Comparison of ENCODE assay signal across 7 mouse cellular contexts in genomic region chr16:65037660-65038425, GRCm38 (mm10).
A peak's percentile ranks its signal among the peaks of the same experiment; 100 is the strongest.
DNase-seq lines count a peak whose midpoint lies in the region; ATAC-seq and TF ChIP-seq lines count a peak whose summit lies in the region.
"Not testable (repeated sequence)": the region's sequence is repeated elsewhere in the genome, so short reads cannot be mapped to it uniquely, and the experiment has no call there.

No protein-coding gene starts in this region.

- not testable (repeated sequence) for TF ChIP-seq EP300 in ES-Bruce4 (IDR thresholded peaks at IDR 0.05; ENCODE audit: insufficient read depth, low read depth, low read length)

- not testable (repeated sequence) for H3K4me3 ChIP-seq in ES-Bruce4 (ENCODE audit: low read depth, low read length); neural tube, embryonic 13.5 days; neural tube, embryonic 14.5 days (ENCODE audit: low read depth, low read length); neural tube, embryonic 15.5 days (replicated peaks)

- not testable (repeated sequence) for H3K9ac ChIP-seq in ES-Bruce4 (ENCODE audit: low read depth, poor library complexity, severe bottlenecking); neural tube, embryonic 13.5 days; neural tube, embryonic 14.5 days (replicated peaks; ENCODE audit: low read depth, low read length); neural tube, embryonic 15.5 days (replicated peaks)

- DNase-seq in ES-CJ7 (ENCODE audit: low read depth, low spot score) = peak; percentile 31
- peak; percentile 70 for DNase-seq in R1 (ENCODE audit: low read depth, low spot score)
- peak; percentile 50 for DNase-seq in ZHBTc4 (ENCODE audit: low read depth, low spot score)

- 73% methylated on average over 5 of the region's 5 CpGs for WGBS in neural tube, embryonic 13.5 days
- 59% methylated on average over 5 of the region's 5 CpGs for WGBS in neural tube, embryonic 14.5 days
- WGBS in neural tube, embryonic 15.5 days = 54% methylated on average over 5 of the region's 5 CpGs

- not testable (repeated sequence) for TF ChIP-seq CTCF in ES-Bruce4 (IDR thresholded peaks at IDR 0.05; ENCODE audit: low read depth, low read length)

- not testable (repeated sequence) for H3K27me3 ChIP-seq in ES-Bruce4 (ENCODE audit: control insufficient read depth, insufficient read depth, low read length, poor library complexity, severe bottlenecking); neural tube, embryonic 13.5 days; neural tube, embryonic 14.5 days (ENCODE audit: control insufficient read depth, insufficient read depth, low read length); neural tube, embryonic 15.5 days (replicated peaks)

- TF ChIP-seq POLR2A in ES-Bruce4 (IDR thresholded peaks at IDR 0.05; ENCODE audit: insufficient read depth, low read length) = not testable (repeated sequence)

- not testable (repeated sequence) for H3K9me3 ChIP-seq in ES-Bruce4 (replicated peaks; ENCODE audit: control insufficient read depth, insufficient read depth, low read length, poor library complexity, severe bottlenecking); neural tube, embryonic 13.5 days; neural tube, embryonic 14.5 days (ENCODE audit: control insufficient read depth, low read length); neural tube, embryonic 15.5 days (replicated peaks)

- not testable (repeated sequence) for H3K36me3 ChIP-seq in ES-Bruce4 (ENCODE audit: control insufficient read depth, insufficient read depth, low read length, poor library complexity, severe bottlenecking); neural tube, embryonic 13.5 days; neural tube, embryonic 14.5 days (ENCODE audit: control insufficient read depth, insufficient read depth, low read length); neural tube, embryonic 15.5 days

- H3K4me2 ChIP-seq in neural tube, embryonic 13.5 days; neural tube, embryonic 14.5 days (ENCODE audit: low read depth, low read length); neural tube, embryonic 15.5 days: not testable (repeated sequence)

- H3K27ac ChIP-seq in ES-Bruce4 (ENCODE audit: insufficient read depth, low read length) = peak overlapping the region; percentile 28; the same call in 1 of the 2 replicates
- H3K27ac ChIP-seq in neural tube, embryonic 13.5 days (replicated peaks); neural tube, embryonic 14.5 days (ENCODE audit: low read depth, low read length); neural tube, embryonic 15.5 days (replicated peaks): not testable (repeated sequence)

- H3K4me1 ChIP-seq in ES-Bruce4 (ENCODE audit: control insufficient read depth, insufficient read depth, low read length); neural tube, embryonic 13.5 days (replicated peaks); neural tube, embryonic 14.5 days (ENCODE audit: control insufficient read depth, insufficient read depth, low read length); neural tube, embryonic 15.5 days: not testable (repeated sequence)

- ATAC-seq in neural tube, embryonic 13.5 days (ENCODE audit: low read depth) = peak; percentile 71
- ATAC-seq in neural tube, embryonic 14.5 days (ENCODE audit: low read depth) = peak; percentile 82; the same call in 1 of the 2 replicates
- ATAC-seq in neural tube, embryonic 15.5 days (ENCODE audit: low FRiP score) = 0 out of 2 replicates have a peak, but pooled peaks have one; percentile 47
